1 mouse cellular context compared by ENCODE assay signal in the genomic region with DNA sequence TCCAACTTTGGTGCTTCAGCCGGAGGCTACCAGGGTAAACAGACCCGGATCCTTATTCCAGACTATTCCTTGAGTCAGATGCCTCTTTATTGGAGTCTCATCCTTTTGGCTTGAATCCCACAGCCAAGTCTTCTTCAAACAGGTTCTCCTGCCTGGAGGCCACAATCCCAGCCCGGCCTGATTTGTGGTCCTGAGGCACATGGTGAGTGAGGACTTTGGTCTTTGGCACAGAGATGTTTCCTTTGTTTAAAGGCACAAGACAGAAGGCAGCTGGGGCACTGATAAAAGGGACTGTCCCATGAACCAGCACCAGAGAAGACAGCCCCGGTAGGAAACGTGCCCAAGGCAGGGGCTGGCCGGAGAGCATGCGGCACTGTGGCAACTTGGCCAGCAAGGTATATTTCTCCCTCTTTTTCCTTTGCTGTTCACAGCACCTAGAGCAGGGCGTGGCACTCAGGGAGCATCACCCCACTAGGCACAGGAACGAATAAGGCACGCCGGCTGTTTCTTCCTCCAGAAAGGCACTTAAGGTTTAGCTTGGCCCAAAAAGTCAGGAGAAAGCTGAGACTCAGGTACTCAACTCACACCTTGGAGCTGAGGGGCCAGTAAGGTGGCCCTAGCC.
TF ChIP-seq lines count a peak whose summit lies in the region.

No protein-coding gene starts in this region.

TF ChIP-seq in CH12.LX, 34 proteins besides CTCF, POLR2A, EP300 and RAD21:
- TF ChIP-seq TCF12 (IDR thresholded peaks at IDR 0.05; ENCODE audit: low read depth, low read length) (no peak), BHLHE40 (IDR thresholded peaks at IDR 0.05; ENCODE audit: low read depth, low read length) (peak; percentile 54)
